Mouse (Mus musculus) megakaryocyte-erythroid progenitor cell, adult 5-6 weeks (primary cell): ENCODE results near the gene Sass6. TPM values are rescaled to one million over a fixed set of nuclear protein-coding genes. Genes with fewer than 3 reads are reported as not detected.
"Not testable (repeated sequence)": the region's sequence is repeated elsewhere in the genome, so short reads cannot be mapped to it uniquely, and the experiment has no call there.

Source experiments
- ATAC-seq: replicated peaks from 2 replicates; pipeline ENCODE4 v1.8.0; 2016; ENCODE audit warnings: mild to moderate bottlenecking, inconsistent platforms; ENCODE audit not compliant: severe bottlenecking, poor library complexity, low FRiP score, low TSS enrichment
- total RNA-seq, 2 experiments: library from RNA; stranded (forward) in 1 of 2; stranded (reverse) in 1 of 2; fragments of 200-1000, 215-1000 nt in 1 of 2; fragments of >200 nt in 1 of 2; fragmentation: Nextera tagmentation in 1 of 2; gene quantifications; 2 replicates each; pipeline ENCODE4 v1.2.3; 2014 to 2017

Gene Sass6
- total RNA-seq, 2 experiments from 2014 or later, result 20.1 to 38.0 TPM

GRCm38 (mm10) chr3:116658928-116659565 is 64.3 kb downstream of the Sass6 start:
- no peak for ATAC-seq

- no peak for ATAC-seq
These were observed 65.2 kb downstream of the Sass6 start for GRCm38 (mm10) chr3:116659856-116660430.

GRCm38 (mm10) chr3:116661288-116661869 is 66.6 kb downstream of the Sass6 start:
- peak; percentile 6; the same call in 1 of the 2 replicates for ATAC-seq

- peak; percentile 40 for ATAC-seq
These were observed 67.2 kb downstream of the Sass6 start for GRCm38 (mm10) chr3:116661870-116662414.

GRCm38 (mm10) chr3:116662463-116662863 is 67.7 kb downstream of the Sass6 start, which contains the start of gene Mfsd14a:
Mfsd14a (minus strand) TSS chr3:116662677.
- peak; percentile 97 for ATAC-seq

- ATAC-seq, result not testable (repeated sequence)
These were observed 69.5 kb downstream of the Sass6 start for GRCm38 (mm10) chr3:116664281-116664680.

Other genes starting within 250 kb of the Sass6 start
- gene Cdc14a, start 170.9 kb upstream of the Sass6 start, total RNA-seq (2014; fragmentation: Nextera tagmentation), result 11.8 and 20.9 TPM in 2 replicates
- gene Cdc14a, start 170.9 kb upstream of the Sass6 start, total RNA-seq (2017), result 18.7 and 30.9 TPM in 2 replicates
- gene Rtca, start 86.8 kb upstream of the Sass6 start, total RNA-seq (2014; fragmentation: Nextera tagmentation), result 42.4 and 60.1 TPM in 2 replicates
- gene Rtca, start 86.8 kb upstream of the Sass6 start, total RNA-seq (2017), result 44.6 and 45.9 TPM in 2 replicates
- gene Dbt, start 81.9 kb upstream of the Sass6 start, total RNA-seq (2014; fragmentation: Nextera tagmentation), result 3.8 and 6.4 TPM in 2 replicates
- gene Dbt, start 81.9 kb upstream of the Sass6 start, total RNA-seq (2017), result 10.5 and 15.7 TPM in 2 replicates
- 0.37 TPM in 1 of 2 replicates, not detected in the other for gene Lrrc39, start 32.0 kb upstream of the Sass6 start, total RNA-seq (2014; fragmentation: Nextera tagmentation)
- 0.23 and 0.61 TPM in 2 replicates for gene Lrrc39, start 32.0 kb upstream of the Sass6 start, total RNA-seq (2017)
- 39.6 and 46.7 TPM in 2 replicates for gene Trmt13, start 19.6 kb downstream of the Sass6 start, total RNA-seq (2014; fragmentation: Nextera tagmentation)
- 26.6 and 34.2 TPM in 2 replicates for gene Trmt13, start 19.6 kb downstream of the Sass6 start, total RNA-seq (2017)
- gene Mfsd14a, start 67.7 kb downstream of the Sass6 start, total RNA-seq (2014; fragmentation: Nextera tagmentation), result 50.7 and 53.6 TPM in 2 replicates
- 83.2 and 95.4 TPM in 2 replicates for gene Mfsd14a, start 67.7 kb downstream of the Sass6 start, total RNA-seq (2017)
- not detected in 2 replicates for gene Gm43191, start 86.3 kb downstream of the Sass6 start, total RNA-seq (2014; fragmentation: Nextera tagmentation)
- not detected in 2 replicates for gene Gm43191, start 86.3 kb downstream of the Sass6 start, total RNA-seq (2017)
- 25.2 and 29.4 TPM in 2 replicates for gene Slc35a3, start 117.8 kb downstream of the Sass6 start, total RNA-seq (2014; fragmentation: Nextera tagmentation)
- 42.7 and 67.3 TPM in 2 replicates for gene Slc35a3, start 117.8 kb downstream of the Sass6 start, total RNA-seq (2017)
- 11.3 and 13.3 TPM in 2 replicates for gene Agl, start 213.2 kb downstream of the Sass6 start, total RNA-seq (2014; fragmentation: Nextera tagmentation)
- gene Agl, start 213.2 kb downstream of the Sass6 start, total RNA-seq (2017), result 6.2 and 7.8 TPM in 2 replicates